Mouse (Mus musculus): ENCODE measurements around the gene Amz2. TPM values are rescaled to one million over a fixed set of nuclear protein-coding genes. Genes with fewer than 3 reads are reported as not detected.

The Amz2 gene
- total and polyA plus RNA-seq, 3 experiments = 17.3 to 127 (median 114) TPM

DNA sequence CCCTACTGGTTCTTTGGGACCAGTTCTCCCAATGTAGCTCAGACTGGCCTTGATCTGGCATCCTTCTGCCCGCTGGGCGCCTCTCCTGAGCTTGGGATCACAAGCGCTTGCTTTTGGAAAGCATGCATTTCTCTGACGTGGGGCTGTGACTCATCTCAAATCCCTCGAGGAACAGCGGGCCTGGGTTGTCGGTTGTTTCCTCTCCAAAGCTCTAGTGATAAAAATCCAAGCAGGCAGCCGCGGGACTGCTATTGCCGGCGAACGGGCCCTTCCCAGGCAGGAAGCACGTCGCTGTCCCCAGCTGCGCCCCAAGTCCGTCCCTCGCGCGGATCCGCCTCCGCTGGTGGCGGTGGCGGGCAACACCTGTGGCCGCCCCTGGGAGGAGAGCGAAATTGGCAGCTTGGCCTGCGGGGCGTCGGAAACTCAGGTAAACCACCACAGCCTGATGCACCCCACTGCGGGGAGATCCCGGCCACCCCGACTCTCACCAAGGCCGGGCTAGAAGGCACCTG is 14.1 kb downstream of the Amz2 start:
- H3K36me3 ChIP-seq (replicated peaks) = peaks cover 36% of the 10 kb centered on the region
- no peaks in the 10 kb centered on the region for H3K27me3 ChIP-seq (ENCODE audit: insufficient read depth, low read length)
- peak overlapping the region; percentile 81 for H3K4me3 ChIP-seq (ENCODE audit: low read depth, low read length)
- peaks cover 69% of the 10 kb centered on the region for H3K4me1 ChIP-seq (ENCODE audit: insufficient read depth, low read depth, low read length)
- H3K9me3 ChIP-seq (replicated peaks) = no peaks in the 10 kb centered on the region
- no peak for TF ChIP-seq GATA1 (IDR thresholded peaks at IDR 0.05; ENCODE audit: borderline replicate concordance, low read length)
- no peak for TF ChIP-seq GATA2 (IDR thresholded peaks at IDR 0.05; ENCODE audit: borderline replicate concordance, low read depth, low read length)
- no peak for TF ChIP-seq TAL1 (conservative IDR thresholded peaks at IDR 0.05; ENCODE audit: low read depth, low read length)
- no peak for TF ChIP-seq POLR2AphosphoS5 (IDR thresholded peaks at IDR 0.05; ENCODE audit: insufficient replicate concordance, low read depth, low read length)
- no peak for TF ChIP-seq CTCF (IDR thresholded peaks at IDR 0.05; ENCODE audit: low read depth, low read length)
- DNase-seq (ENCODE audit: low spot score) = peak; percentile 74
- peak; percentile 61 for ATAC-seq (ENCODE audit: extremely low read depth, insufficient number of reproducible peaks, low FRiP score, poor library complexity, severe bottlenecking)

DNA sequence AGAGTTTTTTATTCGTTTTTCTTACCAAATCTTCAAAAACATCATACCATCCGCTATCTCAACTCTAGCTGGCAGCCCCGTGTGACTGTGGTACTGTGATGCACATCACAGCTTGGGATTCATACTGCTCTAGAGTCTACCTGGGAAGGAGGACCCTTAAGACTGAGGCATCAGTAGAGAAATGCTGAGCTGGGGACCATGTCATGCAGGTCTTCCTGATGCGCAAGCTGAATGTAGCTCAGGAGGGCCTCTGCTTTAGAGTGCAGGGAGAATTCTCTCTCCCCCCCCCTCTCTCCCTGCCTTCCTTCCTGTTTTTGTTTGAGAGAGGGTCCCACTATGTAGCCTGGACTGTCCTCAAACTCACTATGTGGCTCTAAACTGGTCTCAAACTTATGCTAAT is 14.9 kb downstream of the Amz2 start:
- H3K36me3 ChIP-seq (replicated peaks) = peaks cover 29% of the 10 kb centered on the region
- TF ChIP-seq POLR2AphosphoS5 (IDR thresholded peaks at IDR 0.05; ENCODE audit: insufficient replicate concordance, low read depth, low read length) (no peak), CTCF (IDR thresholded peaks at IDR 0.05; ENCODE audit: low read depth, low read length) (no peak), TAL1 (conservative IDR thresholded peaks at IDR 0.05; ENCODE audit: low read depth, low read length) (no peak), GATA2 (IDR thresholded peaks at IDR 0.05; ENCODE audit: borderline replicate concordance, low read depth, low read length) (no peak), GATA1 (IDR thresholded peaks at IDR 0.05; ENCODE audit: borderline replicate concordance, low read length) (no peak)
- no peaks in the 10 kb centered on the region for H3K9me3 ChIP-seq (replicated peaks)
- DNase-seq (ENCODE audit: low spot score) (no peak), ATAC-seq (ENCODE audit: extremely low read depth, insufficient number of reproducible peaks, low FRiP score, poor library complexity, severe bottlenecking) (no peak)
- H3K4me3 ChIP-seq (ENCODE audit: low read depth, low read length) = peak overlapping the region; percentile 81
- H3K4me1 ChIP-seq (ENCODE audit: insufficient read depth, low read depth, low read length) = peaks cover 73% of the 10 kb centered on the region
- H3K27me3 ChIP-seq (ENCODE audit: insufficient read depth, low read length) = no peaks in the 10 kb centered on the region

DNA sequence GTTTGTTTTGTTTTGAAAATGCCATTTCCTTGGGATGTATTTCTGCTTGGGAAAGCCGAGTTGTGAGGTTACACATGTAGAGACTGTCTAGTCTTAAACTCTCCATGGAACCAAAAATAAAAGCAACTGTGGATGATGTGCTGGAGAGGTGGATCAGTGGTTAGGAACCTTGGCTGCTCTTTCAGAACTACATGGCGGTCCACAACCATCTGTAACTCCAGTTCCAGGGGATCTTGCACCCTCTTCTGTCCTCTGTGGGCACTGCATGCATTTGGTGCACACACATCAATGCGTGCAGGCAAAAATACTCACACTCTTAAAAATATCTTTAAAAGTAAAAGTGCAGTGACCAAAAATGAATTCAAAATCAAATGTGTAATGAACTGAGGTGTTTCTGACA is 15.4 kb downstream of the Amz2 start:
- no peak overlapping the region; the same call in 1 of the 2 replicates for H3K4me3 ChIP-seq (ENCODE audit: low read depth, low read length)
- H3K4me1 ChIP-seq (ENCODE audit: insufficient read depth, low read depth, low read length) = peaks cover 77% of the 10 kb centered on the region
- no peaks in the 10 kb centered on the region for H3K27me3 ChIP-seq (ENCODE audit: insufficient read depth, low read length)
- no peak for DNase-seq (ENCODE audit: low spot score)
- no peaks in the 10 kb centered on the region for H3K9me3 ChIP-seq (replicated peaks)
- ATAC-seq (ENCODE audit: extremely low read depth, insufficient number of reproducible peaks, low FRiP score, poor library complexity, severe bottlenecking) = peak; percentile 28; the same call in 1 of the 2 replicates
- no peak for TF ChIP-seq GATA1 (IDR thresholded peaks at IDR 0.05; ENCODE audit: borderline replicate concordance, low read length)
- no peak for TF ChIP-seq GATA2 (IDR thresholded peaks at IDR 0.05; ENCODE audit: borderline replicate concordance, low read depth, low read length)
- no peak for TF ChIP-seq POLR2AphosphoS5 (IDR thresholded peaks at IDR 0.05; ENCODE audit: insufficient replicate concordance, low read depth, low read length)
- TF ChIP-seq CTCF (IDR thresholded peaks at IDR 0.05; ENCODE audit: low read depth, low read length) = peak; percentile 47; the same call in 1 of the 2 replicates
- no peak for TF ChIP-seq TAL1 (conservative IDR thresholded peaks at IDR 0.05; ENCODE audit: low read depth, low read length)
- peaks cover 24% of the 10 kb centered on the region for H3K36me3 ChIP-seq (replicated peaks)

DNA sequence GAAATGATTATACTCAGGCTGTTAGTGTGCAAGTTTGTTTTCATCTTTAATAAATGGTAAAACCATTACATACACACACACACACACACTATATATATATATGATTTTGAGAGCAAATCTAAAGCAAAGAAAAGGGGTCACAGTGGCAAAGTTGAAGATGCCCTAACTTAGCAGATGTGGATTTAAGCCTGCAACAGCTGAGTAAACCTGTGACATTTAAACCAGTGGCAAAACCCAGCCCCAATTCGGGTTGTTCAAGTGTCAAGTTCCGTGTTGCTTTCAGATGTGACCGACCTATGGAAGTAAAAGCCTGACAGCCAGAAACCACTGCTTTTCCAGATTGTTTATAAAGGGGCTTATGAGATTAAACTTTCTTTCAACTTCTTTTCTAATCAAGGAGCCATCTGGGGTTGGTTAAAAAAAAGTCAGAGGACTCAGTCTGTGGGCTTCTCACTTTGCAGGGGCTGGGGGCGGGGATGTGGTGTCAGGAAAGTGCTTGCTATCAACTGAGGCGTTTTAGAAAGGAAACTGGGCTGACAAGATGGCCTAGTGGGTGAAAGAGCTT is 16.5 kb downstream of the Amz2 start:
- Histone ChIP-seq H3K4me1 (ENCODE audit: insufficient read depth, low read depth, low read length) (peaks cover 77% of the 10 kb centered on the region), H3K27me3 (ENCODE audit: insufficient read depth, low read length) (no peaks in the 10 kb centered on the region), H3K4me3 (ENCODE audit: low read depth, low read length) (no peak overlapping the region), H3K9me3 (replicated peaks) (no peaks in the 10 kb centered on the region), H3K36me3 (replicated peaks) (peaks cover 23% of the 10 kb centered on the region)
- DNase-seq (ENCODE audit: low spot score) = no peak
- no peak for ATAC-seq (ENCODE audit: extremely low read depth, insufficient number of reproducible peaks, low FRiP score, poor library complexity, severe bottlenecking)
- TF ChIP-seq POLR2AphosphoS5 (IDR thresholded peaks at IDR 0.05; ENCODE audit: insufficient replicate concordance, low read depth, low read length) = no peak
- TF ChIP-seq GATA2 (IDR thresholded peaks at IDR 0.05; ENCODE audit: borderline replicate concordance, low read depth, low read length) = no peak
- no peak for TF ChIP-seq GATA1 (IDR thresholded peaks at IDR 0.05; ENCODE audit: borderline replicate concordance, low read length)
- no peak for TF ChIP-seq CTCF (IDR thresholded peaks at IDR 0.05; ENCODE audit: low read depth, low read length)
- no peak for TF ChIP-seq TAL1 (conservative IDR thresholded peaks at IDR 0.05; ENCODE audit: low read depth, low read length)

DNA sequence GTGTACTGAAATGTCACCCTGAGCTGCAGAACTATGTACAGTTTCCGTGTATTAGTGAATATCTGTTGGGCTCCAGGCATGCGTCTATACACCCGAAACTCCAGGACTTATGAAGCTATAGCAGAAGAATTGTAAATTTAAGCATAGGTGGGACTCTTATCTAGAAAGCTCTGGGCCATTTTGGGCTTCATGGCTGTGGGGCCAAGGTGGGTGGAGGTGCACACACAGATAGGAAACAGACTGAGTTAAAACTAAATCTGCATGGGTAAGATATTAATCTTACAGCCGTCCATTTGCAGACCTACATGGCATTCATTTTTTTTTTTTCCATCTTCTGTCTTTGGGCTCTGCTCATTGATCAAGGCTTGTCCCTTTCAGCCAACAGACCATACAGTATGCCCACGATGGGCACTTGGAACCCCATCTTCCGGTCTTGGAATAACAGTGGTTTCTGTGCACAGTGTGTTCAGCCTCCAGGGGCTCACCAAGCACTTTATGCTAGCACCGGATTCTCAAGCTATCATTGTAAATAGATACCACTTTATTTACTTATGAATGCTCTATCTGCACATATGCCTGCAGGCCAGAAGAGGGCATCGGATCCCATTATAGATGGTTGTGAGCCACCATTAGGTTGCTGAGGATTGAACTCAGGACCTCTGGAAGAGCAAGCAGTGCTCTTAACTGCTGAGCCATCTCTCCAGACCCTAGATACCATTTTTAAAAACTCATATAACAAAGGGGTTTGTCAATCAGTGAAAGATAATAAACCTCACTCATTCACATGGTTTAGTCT is 17.9 kb downstream of the Amz2 start:
- ATAC-seq (ENCODE audit: extremely low read depth, insufficient number of reproducible peaks, low FRiP score, poor library complexity, severe bottlenecking) = peak; percentile 11; the same call in 1 of the 2 replicates
- TF ChIP-seq CTCF (IDR thresholded peaks at IDR 0.05; ENCODE audit: low read depth, low read length) (no peak), GATA2 (IDR thresholded peaks at IDR 0.05; ENCODE audit: borderline replicate concordance, low read depth, low read length) (no peak), TAL1 (conservative IDR thresholded peaks at IDR 0.05; ENCODE audit: low read depth, low read length) (peak; percentile 73), POLR2AphosphoS5 (IDR thresholded peaks at IDR 0.05; ENCODE audit: insufficient replicate concordance, low read depth, low read length) (no peak), GATA1 (IDR thresholded peaks at IDR 0.05; ENCODE audit: borderline replicate concordance, low read length) (no peak)
- no peak for DNase-seq (ENCODE audit: low spot score)
- peaks cover 26% of the 10 kb centered on the region for H3K36me3 ChIP-seq (replicated peaks)
- no peaks in the 10 kb centered on the region for H3K9me3 ChIP-seq (replicated peaks)
- peaks cover 78% of the 10 kb centered on the region for H3K4me1 ChIP-seq (ENCODE audit: insufficient read depth, low read depth, low read length)
- H3K27me3 ChIP-seq (ENCODE audit: insufficient read depth, low read length) = no peaks in the 10 kb centered on the region
- H3K4me3 ChIP-seq (ENCODE audit: low read depth, low read length) = no peak overlapping the region; the same call in 1 of the 2 replicates

DNA sequence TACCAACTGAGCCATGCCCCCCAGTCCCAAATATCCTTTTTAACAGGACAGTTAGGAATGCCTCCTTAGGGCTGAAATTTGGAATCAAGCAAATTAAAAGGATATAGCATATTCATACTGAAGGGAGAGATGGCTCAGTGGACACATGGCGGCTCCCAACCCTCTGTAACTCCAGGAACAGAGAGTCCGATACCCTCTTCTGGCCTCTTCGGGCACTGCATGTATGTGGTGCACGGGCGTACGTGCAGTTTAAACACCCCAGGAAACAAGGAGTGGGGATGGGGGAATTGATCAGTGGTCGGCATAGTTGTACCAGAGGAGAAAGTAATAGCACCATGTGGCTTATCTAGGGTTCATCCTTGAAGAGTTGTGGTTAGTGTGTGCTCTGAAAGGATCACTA is 18.9 kb downstream of the Amz2 start:
- ATAC-seq (ENCODE audit: extremely low read depth, insufficient number of reproducible peaks, low FRiP score, poor library complexity, severe bottlenecking) (no peak), DNase-seq (ENCODE audit: low spot score) (peak; percentile 31)
- Histone ChIP-seq H3K27me3 (ENCODE audit: insufficient read depth, low read length) (no peaks in the 10 kb centered on the region), H3K36me3 (replicated peaks) (peaks cover 35% of the 10 kb centered on the region), H3K4me1 (ENCODE audit: insufficient read depth, low read depth, low read length) (peaks cover 72% of the 10 kb centered on the region), H3K9me3 (replicated peaks) (no peaks in the 10 kb centered on the region), H3K4me3 (ENCODE audit: low read depth, low read length) (no peak overlapping the region)
- TF ChIP-seq GATA2 (IDR thresholded peaks at IDR 0.05; ENCODE audit: borderline replicate concordance, low read depth, low read length) (no peak), GATA1 (IDR thresholded peaks at IDR 0.05; ENCODE audit: borderline replicate concordance, low read length) (no peak), POLR2AphosphoS5 (IDR thresholded peaks at IDR 0.05; ENCODE audit: insufficient replicate concordance, low read depth, low read length) (no peak), CTCF (IDR thresholded peaks at IDR 0.05; ENCODE audit: low read depth, low read length) (0 out of 2 replicates have a peak, but pooled peaks have one; percentile 23)
